Mouse (Mus musculus) spleen, postnatal 4 days (tissue): ENCODE results near the gene Nxn.
A peak's percentile ranks its signal among the peaks of the same experiment; 100 is the strongest.

Experiments
- DNase-seq, 2 experiments: peaks; one replicate each; pipeline ENCODE4 v3.0.0; 2022; ENCODE audit warnings: low spot score in 2 of 2

The Nxn gene

DNA sequence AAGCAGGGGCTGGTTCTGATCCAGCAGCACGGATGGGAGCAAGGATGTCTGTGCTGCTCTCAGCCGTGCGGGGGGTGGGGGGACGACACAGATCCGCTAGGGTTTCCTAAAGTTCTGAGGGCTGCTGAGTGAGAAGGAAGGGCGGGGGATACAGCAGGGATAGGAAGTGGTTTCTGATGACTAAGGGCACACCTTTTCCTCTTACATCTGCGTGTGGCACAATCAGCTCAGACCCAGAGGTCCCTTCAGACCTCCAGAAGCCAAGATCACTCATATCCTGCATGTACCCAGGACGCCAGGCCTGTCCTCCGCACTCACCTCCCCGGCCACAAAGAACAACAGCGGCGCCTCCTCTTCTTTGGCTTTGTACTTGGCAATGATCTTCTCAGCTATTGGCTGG lies 137.7 kb downstream of the Nxn start:
- no peak for DNase-seq

DNA sequence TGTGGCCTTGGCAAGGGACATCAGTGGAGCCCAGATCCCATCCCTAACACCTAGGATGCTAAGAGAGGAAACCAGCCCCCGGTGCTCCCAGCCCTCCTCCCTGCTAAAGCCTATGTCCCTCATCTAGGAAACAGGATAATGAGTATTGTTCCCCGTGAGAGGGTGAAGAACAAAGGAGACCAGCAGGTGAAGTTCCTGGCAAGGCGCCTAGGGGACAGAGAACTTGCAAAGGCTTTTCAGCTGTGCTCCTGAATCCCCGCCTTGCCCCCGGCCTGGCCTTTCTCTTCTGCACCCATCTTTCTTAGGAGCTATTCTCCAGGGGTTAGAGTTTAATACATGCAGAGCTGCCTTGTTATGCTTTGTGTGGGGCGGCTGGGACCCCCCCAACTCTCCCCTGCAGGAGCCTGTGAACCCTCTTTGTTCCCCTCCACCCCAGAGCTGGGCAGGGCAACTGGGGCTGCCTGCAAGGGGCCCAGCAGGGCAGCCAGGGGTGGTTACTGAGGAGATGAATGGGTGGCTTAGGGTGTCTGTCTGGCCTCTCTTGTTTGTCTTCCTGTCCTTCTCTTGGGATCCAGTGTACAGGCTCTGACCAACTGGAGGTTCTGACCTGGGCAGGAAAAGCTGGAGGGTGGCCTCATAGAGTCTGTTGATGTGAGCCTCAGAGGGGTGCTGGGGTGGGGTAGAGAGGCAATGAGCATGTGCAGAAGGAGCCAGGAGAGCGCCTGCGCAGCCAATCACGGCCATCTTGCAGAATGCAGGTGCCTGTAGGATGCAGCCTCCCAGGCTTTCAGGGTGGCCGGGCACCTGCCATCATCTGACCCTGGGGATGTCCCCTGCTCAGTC lies 138.5 kb downstream of the Nxn start:
- no peak for DNase-seq

DNA sequence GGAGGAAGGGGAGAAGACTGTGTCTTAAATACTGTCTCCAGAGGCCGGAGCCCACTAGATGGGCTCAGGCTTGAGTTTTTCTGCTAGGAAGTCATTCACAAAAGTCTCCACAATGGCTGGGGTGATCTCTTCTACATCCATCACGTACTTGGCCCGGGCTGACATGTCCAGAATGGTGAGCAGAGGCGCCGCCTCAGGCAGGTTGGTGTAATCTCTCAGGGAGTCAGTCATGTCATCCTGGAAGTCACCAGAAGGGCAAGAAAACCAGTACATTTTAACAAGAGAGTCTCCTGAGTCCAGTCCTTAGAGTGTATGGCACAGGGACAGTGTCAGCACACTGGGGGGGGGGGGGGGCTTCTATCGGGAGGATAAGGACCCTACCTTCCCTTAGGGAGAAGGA lies 140.4 kb downstream of the Nxn start:
- DNase-seq = no peak

DNA sequence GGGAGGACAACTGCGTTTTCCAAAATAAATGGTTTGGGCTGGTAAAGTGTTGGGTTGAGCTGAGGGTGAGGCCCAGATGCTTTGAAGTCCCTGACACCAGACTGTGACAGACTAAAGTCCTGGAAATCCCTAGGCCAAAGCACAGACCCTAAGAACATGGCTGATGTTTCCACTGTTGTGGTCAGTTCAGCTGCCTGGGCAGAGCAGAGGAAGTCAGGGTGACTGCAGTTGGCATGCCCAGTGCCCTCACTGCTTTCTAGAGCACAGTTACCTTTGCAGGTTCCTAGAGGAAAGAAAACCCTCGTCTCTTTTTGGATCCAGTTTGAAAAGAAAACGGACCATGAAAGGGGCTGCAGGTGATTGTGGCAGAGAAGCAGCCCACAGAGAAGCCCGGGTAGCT lies 141.6 kb downstream of the Nxn start:
- no peak for DNase-seq

DNA sequence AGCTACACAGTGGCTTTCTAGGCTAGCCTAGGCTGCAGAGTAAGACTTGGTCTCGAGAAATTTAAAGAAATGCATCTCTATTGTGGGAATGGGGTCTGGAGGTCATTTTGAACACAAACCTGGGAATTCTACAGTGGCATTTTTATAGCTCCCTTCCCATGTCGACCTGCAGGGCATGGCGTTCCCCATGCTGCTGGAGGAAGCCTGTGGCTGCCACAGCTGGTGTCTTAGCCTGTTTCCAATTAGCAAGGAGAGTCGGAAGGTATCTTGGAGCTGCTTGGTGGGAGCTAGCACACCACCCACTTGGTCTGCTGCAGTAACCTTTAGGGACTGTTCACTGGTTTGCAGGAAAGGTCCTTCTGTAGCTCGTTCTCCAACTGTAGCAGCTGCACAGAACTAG lies 142.8 kb downstream of the Nxn start:
- DNase-seq = no peak

DNA sequence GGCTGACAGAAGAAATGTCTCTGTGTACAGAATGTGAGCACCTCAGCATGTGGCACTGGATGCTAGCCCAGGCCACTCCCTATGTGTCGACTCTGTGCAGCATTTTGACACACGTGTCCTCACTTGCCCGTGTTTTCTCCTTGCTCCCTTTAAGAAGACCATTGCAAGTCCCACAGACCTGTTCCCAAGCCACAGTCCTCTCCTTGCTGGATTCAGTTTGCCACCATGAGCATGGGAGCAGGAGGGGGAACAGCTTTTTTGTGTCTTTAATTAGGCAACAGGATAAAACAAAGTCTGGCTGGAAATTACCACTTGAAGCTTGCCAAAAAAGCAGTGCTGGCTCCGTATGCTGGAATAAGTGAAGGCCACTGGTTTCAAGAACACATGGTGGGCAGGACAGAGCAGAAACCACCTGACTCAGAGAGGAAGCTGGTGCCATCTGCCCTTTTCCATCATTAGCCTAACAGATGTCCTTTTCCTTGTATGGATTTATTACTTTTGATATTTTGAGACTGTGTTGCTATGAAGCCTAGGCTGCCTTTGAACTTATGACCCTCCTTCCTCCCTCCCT lies 143.4 kb downstream of the Nxn start:
- no peak for DNase-seq

DNA sequence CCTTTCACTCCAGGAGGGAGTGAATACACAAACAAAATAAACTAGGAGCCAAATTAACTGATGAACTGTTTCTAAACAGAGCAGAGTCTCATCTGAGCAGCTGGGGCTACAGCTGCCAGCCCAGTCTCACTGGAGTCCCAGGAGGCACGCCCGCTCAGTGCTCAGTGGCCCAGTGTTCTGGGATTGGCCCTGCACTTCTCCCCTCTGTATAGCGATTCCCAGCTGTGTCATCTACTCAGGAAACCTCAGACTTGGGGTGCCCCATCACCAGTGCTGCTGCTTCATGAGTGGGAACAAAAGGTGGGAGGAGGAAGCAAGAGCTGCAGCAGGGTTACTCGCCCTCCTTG lies 145.0 kb downstream of the Nxn start:
- DNase-seq = no peak

DNA sequence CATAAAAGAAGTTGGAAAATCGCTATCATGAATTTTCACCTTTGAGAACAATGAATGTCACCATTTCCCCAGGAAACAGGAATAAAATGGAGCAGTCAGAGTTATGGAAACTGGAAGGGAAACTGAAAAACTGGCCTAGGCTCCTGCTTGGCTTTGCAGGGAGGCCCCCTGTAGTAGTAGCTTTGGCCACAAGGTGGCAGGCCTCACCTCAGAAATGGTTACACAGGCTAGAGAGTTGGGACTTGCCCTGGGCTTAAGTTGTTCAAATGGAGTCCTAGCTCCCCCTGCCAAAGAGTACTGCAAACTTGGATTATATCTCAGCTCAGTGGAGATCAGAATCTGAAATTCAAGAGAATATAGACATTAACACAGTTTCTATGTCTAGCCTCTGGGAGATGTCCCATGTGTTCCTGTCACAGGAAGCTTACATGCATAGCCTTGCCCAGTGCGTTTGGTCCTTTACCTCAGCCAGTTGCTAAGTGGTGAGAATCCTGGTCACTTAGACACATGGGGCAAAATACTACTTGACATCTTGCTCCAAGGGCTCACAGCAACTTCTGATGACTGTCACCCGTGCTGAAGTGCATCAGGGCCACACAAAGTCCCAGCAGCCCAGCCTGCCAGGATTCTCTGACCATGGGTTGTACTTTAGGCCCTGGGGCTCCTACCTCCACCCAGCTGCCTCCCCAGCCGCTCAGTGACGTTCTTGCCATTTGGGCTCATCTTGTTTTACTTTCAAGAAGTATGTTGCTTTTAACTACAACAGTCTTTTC lies 145.6 kb downstream of the Nxn start:
- peak; percentile 77 to 87 for DNase-seq

DNA sequence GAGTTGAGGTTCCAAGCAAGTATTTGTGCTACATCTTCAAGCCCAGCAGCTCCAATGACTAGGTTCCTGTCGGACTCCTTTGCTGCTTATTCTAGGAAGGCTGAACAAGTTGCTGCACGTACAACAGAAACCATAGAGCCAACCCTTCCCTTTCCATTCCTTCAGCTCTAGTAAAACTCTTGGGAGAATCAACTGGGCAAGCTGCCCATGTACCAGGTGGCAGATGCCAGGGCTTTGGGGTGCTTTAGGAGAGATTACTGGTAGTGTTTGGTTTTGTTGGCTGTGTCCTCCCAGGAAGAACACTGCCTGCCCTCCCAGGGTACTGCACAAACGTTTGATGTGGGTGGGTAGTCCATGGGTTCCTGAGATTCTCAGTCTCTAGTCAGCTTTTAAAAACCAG lies 146.9 kb downstream of the Nxn start:
- DNase-seq = no peak

DNA sequence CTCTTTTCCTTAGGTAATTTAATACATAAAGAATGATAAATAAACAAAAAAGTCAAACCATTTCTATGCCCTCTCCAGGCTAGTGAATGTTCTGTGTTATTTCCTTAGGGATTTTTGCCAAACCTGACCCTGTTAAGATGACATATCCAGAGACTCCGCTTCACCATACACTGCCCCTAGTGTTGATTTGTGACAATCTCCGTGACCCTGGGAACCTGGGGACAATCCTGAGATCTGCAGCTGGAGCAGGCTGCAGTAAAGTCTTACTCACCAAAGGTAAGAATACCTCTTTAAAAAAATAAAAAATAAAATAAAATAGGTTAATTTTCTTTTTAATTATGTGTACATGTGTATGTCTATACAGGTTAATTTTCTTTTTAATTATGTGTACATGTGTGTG lies 151.7 kb downstream of the Nxn start:
- DNase-seq = no peak

DNA sequence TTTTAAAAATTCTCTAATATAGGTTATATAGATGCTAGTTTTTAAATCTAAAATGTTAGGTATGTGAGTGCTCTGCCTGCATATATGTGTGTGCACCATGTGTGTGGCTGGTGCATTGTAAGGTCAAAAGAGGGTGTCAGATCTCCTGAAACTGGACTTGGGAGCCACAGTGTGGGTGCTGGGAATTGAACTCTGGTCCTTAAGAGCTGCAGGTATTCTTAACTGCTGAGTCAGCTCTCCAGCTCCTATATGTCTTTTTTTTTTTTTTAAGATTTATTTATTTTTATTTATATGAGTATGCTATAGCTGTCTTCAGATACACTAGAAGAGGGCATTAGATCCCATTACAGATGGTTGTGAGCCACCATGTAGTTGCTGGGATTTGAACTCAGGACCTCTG lies 152.5 kb downstream of the Nxn start:
- no peak for DNase-seq

DNA sequence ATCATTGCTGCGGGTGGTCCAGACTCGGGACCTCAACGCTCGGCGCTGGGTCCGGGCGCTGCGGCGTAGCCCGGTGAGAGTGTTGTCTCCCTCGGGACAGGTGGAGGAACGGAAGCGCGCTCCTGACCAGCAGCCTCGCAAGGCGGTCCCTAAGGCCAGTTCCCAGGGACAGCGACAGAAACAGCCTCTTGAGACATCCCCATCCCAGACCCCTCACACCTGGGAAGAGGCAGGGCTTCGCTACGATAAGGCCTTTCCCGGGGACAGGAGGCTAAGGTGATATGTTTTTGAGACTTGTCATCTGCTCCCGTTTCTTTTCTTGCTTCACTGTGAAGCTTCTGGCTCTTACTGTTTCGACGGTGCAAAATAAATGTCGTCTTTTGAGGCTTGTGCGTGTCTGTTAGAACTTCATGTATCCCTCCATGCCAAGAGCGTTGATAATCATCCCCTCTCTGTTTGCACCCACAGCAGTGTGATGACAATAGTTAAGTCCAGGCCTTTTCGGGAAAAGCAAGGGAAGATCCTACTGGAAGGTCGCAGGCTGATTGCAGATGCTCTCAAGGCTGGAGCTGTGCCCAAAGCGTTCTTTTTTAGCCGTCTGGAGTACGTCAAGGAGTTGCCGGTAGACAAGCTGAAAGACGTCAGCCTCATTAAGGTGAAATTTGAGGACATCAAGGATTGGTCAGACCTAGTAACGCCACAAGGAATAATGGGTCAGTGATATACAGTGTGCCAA lies 155.0 kb downstream of the Nxn start:
- no peak for DNase-seq

DNA sequence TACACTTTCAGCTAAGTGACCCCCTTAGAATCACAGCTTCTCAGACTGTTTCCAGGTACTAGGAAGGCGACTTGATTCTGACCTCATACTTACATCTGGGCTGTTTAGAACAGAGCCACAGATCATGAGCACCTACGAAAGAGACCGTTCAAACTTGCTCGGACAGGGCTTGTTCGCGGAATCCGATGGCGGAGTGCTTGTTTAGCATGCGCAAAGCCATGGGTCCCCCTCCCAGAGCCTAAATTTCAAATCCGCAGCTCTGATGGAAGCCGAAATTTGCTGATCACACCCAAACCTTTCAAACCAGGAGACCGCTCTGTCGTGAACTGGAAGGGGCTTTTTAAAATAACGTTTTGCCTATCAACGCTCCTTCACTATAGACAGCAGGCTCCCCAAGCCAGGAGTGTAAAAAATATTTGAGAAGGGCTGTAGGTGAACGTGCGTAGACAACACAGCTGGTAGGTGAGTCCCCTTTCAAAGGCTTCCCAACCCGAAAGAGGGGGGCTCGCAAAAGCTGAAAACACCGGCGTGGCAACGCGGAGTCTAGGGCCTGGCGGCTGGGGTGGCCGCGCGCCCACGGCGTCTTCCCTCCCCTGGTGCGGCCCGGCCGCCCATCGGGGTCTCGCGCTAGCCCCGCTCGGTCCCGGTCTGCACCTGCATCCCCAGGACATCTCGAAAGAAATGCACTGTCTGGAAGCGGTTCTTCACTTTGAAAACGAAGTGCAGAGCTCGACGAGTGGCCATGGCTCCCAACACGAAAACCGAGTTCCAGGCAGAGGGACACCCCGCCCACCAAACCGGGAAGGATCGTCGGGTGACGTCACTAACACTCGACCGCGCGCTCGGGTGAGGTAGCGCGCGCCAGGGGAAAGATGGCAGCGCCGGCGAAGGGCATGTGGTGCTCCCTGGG lies 155.8 kb downstream of the Nxn start, which contains the start of the genes Mrm3 and Glod4:
Mrm3 (plus strand) TSS at position 815 of the 910 bp plus-strand sequence.
Glod4 (minus strand) TSS at position 825 of the 910 bp plus-strand sequence.
- DNase-seq = peak; percentile 87 to 94

DNA sequence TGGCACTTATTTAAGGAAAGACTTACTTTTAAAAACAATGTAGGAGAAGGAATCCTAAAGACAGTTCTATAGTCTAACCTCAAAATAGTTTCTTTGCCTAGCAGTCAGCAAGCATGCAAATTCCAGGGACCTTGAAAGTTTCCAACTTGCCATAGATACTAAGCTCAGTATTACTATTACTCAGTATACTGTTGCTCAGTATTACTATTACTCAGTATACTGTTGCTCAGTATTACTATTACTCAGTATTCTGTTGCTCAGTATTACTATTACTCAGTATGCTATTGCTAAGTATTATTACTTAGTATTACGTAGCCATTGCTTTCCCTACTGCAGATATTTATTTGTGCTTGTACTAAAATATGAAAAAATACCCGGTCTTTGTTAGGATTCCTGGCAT lies 159.2 kb downstream of the Nxn start:
- DNase-seq = no peak

DNA sequence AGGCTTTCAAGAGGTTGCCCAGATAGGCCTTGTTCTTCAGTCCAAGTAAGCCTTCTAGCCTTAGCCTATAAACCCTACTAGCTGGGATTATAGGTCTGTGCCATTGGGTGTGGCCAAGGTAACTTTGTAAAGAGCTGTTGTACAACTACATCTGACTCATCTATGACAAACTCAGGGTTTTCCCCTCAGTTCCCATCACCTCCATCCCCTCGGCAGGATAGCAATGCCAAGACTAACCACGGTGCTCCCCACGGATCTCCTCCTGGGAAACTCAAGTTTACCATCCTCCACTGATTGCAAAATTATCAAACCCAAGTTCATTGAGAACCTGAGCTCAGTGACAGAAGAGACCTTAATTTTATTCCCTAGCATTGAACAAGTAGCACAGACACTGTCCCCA lies 162.8 kb downstream of the Nxn start:
- no peak for DNase-seq

DNA sequence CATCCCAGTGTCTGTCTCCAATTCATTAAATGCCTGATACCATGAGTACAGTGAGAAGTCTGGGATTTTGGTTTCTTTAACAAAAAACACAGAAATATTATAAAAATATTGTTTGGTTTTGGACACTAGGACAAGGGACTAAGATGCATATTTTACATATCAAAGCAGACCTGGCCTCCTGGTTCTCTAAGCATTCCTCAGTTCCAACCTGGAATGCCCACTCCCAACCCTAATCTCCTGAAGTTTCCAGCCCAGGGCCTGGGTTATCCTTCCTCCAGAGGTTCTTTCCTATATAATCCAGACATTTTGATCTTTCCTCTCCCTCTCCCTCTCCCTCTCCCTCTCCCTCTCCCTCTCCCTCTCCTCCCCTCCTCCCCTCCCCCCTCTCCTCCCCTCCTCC lies 173.9 kb downstream of the Nxn start:
- DNase-seq = no peak

DNA sequence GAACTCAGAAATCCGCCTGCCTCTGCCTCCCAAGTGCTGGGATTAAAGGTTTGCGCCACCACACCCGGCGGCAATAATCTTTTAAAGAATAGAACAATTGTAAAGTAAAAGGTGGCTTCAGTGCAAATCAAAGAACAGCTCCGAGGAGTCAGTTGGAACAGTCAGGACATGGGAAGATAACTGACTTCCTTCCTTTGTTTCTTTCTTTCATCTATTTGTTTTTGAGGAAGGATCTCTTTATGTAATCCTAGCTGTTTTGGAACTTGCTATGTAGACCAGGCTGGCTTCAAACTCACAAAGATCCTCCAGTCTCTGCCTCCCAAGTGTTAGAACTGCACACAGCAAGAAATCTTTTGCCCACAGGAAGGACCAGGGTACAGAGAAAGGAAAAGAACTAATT lies 174.3 kb downstream of the Nxn start:
- DNase-seq = no peak

DNA sequence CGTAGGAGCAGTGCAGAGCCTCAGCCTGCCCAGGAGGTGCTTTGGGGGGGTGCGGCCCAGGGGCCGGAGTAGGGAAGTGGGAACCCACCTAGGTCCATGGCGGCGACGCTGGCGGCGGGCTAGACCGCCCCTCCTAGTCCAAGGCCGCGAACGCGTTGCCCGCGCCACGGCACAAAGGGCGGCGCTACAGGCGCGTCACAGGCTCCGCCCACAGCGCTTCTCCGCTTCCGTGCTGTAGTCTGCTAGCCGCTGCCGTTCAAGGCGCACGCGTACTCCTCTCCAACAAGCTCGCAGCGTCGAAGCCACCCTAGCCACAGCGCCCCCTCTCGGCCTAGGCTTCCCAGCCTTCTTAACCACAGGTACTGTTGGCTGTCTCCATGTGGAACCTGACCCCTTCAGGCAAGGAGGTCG lies 181.5 kb downstream of the Nxn start, which contains the start of the genes Dbil5 and Gemin4:
Dbil5 (plus strand) TSS at position 219 of the 411 bp plus-strand sequence.
Gemin4 (minus strand) TSS at position 275 of the 411 bp plus-strand sequence.
- DNase-seq = peak; percentile 96 to 99

DNA sequence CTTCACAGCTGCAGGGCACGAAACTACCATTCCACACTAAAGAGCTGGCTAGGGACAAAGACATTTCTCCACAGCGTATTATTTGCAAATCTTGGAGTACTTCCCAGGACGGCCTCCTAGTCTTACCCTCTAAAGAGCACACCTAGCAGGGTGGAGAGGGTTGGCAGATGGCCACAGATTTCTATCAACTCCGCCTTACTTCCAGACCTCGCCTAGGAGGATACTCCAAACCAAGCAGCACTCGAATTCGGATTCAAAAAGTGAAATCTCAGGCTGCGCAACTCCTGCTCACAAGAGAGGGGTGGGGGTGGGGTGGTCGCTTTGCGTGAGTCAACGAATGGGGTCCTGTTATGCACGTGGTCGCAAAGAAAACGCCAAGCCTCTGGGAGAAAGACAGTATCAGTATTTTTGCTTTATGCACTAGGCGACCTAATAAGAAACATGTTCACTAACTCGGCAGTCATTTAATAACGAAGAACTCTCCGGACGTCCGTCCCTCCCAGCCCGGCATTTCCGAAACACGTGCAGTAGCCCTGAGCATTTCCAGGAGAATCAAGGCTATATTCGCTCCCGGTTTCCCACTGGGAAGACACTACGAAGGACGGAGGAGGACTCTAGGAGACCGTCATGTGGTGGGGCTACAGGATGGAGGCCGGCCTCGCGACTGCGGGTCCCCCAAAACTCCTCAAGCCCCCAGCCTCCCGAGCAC lies 182.1 kb downstream of the Nxn start:
- DNase-seq = peak in 1 of 2 experiments; percentile 23

DNA sequence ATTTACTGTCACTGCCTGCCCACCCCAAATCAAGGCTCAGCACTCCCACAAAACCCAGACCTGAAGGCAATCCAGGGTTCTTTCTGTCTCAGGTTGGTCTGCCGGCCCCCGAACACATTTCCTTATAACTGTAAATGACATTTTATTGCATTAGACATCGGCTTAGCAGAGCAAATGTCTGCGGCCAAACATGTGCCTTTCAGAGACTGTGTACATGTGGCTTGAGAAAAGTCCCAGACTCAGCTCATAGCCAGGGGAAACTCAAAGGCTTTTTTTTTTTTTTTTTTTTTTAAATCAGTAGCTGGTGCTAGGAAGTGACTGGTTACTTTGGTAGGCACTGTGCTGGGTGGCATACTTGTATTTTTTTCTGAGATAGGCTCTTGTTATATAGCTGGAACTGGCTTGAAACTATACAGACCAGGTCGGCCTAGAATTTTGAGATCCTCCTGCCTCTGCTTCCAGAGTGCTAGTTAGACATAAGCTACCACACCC lies 182.8 kb downstream of the Nxn start:
- DNase-seq = no peak
